Mouse (Mus musculus): ENCODE results near the gene Tmem238. TPM values are rescaled to one million over a fixed set of nuclear protein-coding genes. Genes with fewer than 3 reads are reported as not detected.

Gene Tmem238
- total and polyA plus RNA-seq, 2 experiments from 2014 or later: 14.6 to 18.2 TPM

DNA sequence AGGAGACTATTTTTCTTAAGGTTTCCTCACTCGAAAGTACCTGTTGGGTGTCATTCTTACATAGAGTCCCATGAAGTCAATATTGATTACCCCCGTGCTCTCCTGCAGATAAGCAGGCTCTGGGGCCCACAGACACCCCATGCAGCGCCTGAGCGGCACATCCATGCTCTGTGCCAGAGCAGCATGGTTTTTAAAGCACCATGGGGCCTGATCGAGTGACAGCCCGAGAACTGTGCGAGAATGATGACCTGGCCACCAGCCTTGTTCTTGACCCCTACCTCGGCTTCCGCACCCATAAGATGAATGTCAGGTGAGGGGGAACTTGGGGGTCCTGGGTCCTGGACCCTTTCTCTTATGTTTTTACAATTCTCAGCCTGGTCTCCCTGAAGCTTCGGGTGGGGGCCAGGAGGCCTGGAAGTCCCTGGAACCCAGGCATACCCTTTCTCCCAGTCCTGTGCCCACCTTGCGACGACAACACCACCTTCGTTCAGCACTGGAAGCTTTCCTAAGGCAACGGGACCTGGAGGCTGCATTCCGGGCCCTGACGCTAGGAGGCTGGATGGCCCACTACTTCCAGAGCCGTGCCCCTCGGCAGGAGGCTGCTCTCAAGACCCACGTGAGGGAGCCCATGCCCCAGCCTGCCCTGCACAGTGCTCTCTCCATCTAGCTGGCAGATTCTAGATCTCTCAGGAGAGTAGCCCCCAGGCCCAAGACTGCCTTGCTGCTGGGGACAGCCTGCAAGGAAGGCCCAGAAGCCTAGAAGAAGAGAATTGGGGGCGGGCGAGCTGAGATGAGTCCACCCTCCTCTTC lies 47.6 kb downstream of the Tmem238 start:
- H3K4me2 ChIP-seq (ENCODE audit: low read depth, low read length, poor library complexity, severe bottlenecking): peak overlapping the region; percentile 89
- no peaks in the 10 kb centered on the region for H3K9me3 ChIP-seq (ENCODE audit: low read length)
- TF ChIP-seq CTCF (IDR thresholded peaks at IDR 0.05): no peak
- DNase-seq (ENCODE audit: low spot score): no peak
- ATAC-seq (ENCODE audit: low FRiP score): no peak
- H3K36me3 ChIP-seq (ENCODE audit: insufficient read depth, low read length): peaks cover 18% of the 10 kb centered on the region
- H3K4me1 ChIP-seq (ENCODE audit: insufficient read depth, low read length): peaks cover 14% of the 10 kb centered on the region; the same call in 1 of the 2 replicates
- no peaks in the 10 kb centered on the region for H3K27me3 ChIP-seq (ENCODE audit: insufficient read depth, low read length)
- H3K4me3 ChIP-seq (ENCODE audit: low read depth, low read length): peak overlapping the region; percentile 77
- no peak overlapping the region; the same call in 1 of the 2 replicates for H3K9ac ChIP-seq (replicated peaks; ENCODE audit: low read length, poor library complexity, severe bottlenecking)
- 74% methylated on average over 21 of the region's 21 CpGs for WGBS
- H3K27ac ChIP-seq (ENCODE audit: low read depth, low read length): peak overlapping the region; percentile 93

DNA sequence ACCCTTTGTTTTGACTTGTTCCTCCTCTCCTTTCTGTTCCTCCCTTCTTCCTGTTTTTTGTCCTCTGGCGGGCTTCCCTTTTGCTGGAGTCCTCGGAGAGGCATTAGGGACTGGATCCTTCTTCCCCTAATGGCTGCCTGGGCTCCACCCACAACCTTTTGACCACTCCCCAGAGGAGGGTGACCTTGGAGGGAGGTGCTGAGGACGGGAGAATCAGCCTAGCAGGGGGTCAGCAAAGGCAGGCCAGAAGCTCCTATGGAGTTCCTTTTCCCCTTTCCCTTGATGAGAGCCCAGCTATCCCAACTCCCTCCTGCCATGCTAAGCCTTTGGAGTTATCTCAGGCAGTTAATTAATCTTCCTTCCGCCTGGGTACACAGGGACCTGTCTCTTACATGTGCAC lies 48.3 kb downstream of the Tmem238 start:
- H3K4me3 ChIP-seq (ENCODE audit: low read depth, low read length): peak overlapping the region; percentile 77
- H3K4me1 ChIP-seq (ENCODE audit: insufficient read depth, low read length): peaks cover 14% of the 10 kb centered on the region; the same call in 1 of the 2 replicates
- H3K27me3 ChIP-seq (ENCODE audit: insufficient read depth, low read length): no peaks in the 10 kb centered on the region
- ATAC-seq (ENCODE audit: low FRiP score) (no peak), DNase-seq (ENCODE audit: low spot score) (peak; percentile 44)
- H3K4me2 ChIP-seq (ENCODE audit: low read depth, low read length, poor library complexity, severe bottlenecking): peak overlapping the region; percentile 89
- H3K36me3 ChIP-seq (ENCODE audit: insufficient read depth, low read length): peaks cover 10% of the 10 kb centered on the region
- H3K9ac ChIP-seq (replicated peaks; ENCODE audit: low read length, poor library complexity, severe bottlenecking): peak overlapping the region; percentile 77; the same call in 1 of the 2 replicates
- TF ChIP-seq CTCF (IDR thresholded peaks at IDR 0.05): no peak
- H3K27ac ChIP-seq (ENCODE audit: low read depth, low read length): peak overlapping the region; percentile 93
- H3K9me3 ChIP-seq (ENCODE audit: low read length): no peaks in the 10 kb centered on the region
- 2% methylated on average over 4 of the region's 4 CpGs for WGBS

- no peaks in the 10 kb centered on the region for H3K27me3 ChIP-seq (ENCODE audit: insufficient read depth, low read length)
- H3K9ac ChIP-seq (replicated peaks; ENCODE audit: low read length, poor library complexity, severe bottlenecking): peak overlapping the region; percentile 77
- peaks cover 14% of the 10 kb centered on the region; the same call in 1 of the 2 replicates for H3K4me1 ChIP-seq (ENCODE audit: insufficient read depth, low read length)
- peak; percentile 15 for ATAC-seq (ENCODE audit: low FRiP score)
- H3K9me3 ChIP-seq (ENCODE audit: low read length): no peaks in the 10 kb centered on the region
- peak overlapping the region; percentile 89 for H3K4me2 ChIP-seq (ENCODE audit: low read depth, low read length, poor library complexity, severe bottlenecking)
- peak overlapping the region; percentile 93 for H3K27ac ChIP-seq (ENCODE audit: low read depth, low read length)
- 0% methylated on average over 12 of the region's 14 CpGs for WGBS
- H3K4me3 ChIP-seq (ENCODE audit: low read depth, low read length): peak overlapping the region; percentile 77
- DNase-seq (ENCODE audit: low spot score): peak; percentile 19
- 0 out of 2 replicates have a peak, but pooled peaks cover 3% of the 10 kb centered on the region for H3K36me3 ChIP-seq (ENCODE audit: insufficient read depth, low read length)
- TF ChIP-seq CTCF (IDR thresholded peaks at IDR 0.05): no peak
Measured at GRCm38 (mm10) chr7:4740309-4740727, 49.1 kb downstream of the Tmem238 start.

DNA sequence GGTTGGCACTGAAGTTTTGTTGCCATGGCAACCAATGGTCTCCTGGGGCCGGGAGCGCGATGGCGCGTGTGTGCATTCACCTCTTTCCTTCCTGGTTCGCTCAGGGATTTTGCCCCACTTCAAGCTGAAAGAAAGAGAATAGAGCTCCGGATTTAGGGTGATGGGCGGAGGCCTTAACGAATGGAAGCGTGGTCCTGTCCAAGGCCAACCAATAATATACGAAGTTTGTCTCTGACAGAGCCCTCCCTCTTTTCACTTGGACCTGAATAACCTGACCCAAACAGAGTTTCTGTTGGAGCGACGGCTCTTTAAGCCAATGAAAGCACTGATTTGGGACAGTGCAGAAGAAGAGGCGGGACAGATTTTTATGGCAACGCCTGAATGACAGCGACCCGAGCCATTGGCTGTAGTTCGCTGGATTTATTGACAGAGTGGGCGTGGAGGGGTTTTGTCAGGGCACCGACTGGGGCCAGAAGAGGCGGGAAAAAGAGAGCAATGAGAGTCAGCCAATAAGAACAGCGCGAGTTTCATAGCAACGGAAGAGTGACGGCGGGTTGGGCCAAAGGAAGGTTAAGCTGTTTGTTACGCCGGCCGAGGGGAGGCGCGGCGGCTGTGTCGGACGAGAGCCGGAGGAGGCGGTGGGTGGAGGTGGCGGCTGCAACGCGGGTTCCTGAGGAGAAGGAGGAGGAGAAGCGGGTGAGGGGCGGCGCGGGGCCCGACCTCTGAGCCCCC lies 49.7 kb downstream of the Tmem238 start, which contains the start of gene Kmt5c:
Gene Kmt5c, plus strand, starts transcription at position 572 of the 732 bp plus-strand sequence.
- peak within 1 kb of the TSS; percentile 77 for H3K4me3 ChIP-seq (ENCODE audit: low read depth, low read length)
- H3K27me3 ChIP-seq (ENCODE audit: insufficient read depth, low read length): no peaks in the 10 kb centered on the region
- WGBS: under 1% methylated on average over 35 of the region's 44 CpGs
- DNase-seq (ENCODE audit: low spot score) (peak; percentile 100), ATAC-seq (ENCODE audit: low FRiP score) (peak; percentile 97)
- H3K9ac ChIP-seq (replicated peaks; ENCODE audit: low read length, poor library complexity, severe bottlenecking): peak within 1 kb of the TSS; percentile 77
- peak; percentile 60 for TF ChIP-seq CTCF (IDR thresholded peaks at IDR 0.05)
- H3K9me3 ChIP-seq (ENCODE audit: low read length): no peaks in the 10 kb centered on the region
- peak within 1 kb of the TSS; percentile 89 for H3K4me2 ChIP-seq (ENCODE audit: low read depth, low read length, poor library complexity, severe bottlenecking)
- 0 out of 2 replicates have a peak, but pooled peaks cover 3% of the 10 kb centered on the region for H3K36me3 ChIP-seq (ENCODE audit: insufficient read depth, low read length)
- peaks cover 14% of the 10 kb centered on the region; the same call in 1 of the 2 replicates for H3K4me1 ChIP-seq (ENCODE audit: insufficient read depth, low read length)
- peak within 1 kb of the TSS; percentile 93 for H3K27ac ChIP-seq (ENCODE audit: low read depth, low read length)

- Histone ChIP-seq H3K9me3 (ENCODE audit: low read length) (no peaks in the 10 kb centered on the region), H3K4me3 (ENCODE audit: low read depth, low read length) (peak overlapping the region; percentile 29; the same call in 1 of the 2 replicates), H3K27ac (ENCODE audit: low read depth, low read length) (peak overlapping the region; percentile 47), H3K9ac (replicated peaks; ENCODE audit: low read length, poor library complexity, severe bottlenecking) (no peak overlapping the region), H3K36me3 (ENCODE audit: insufficient read depth, low read length) (0 out of 2 replicates have a peak, but pooled peaks cover 3% of the 10 kb centered on the region), H3K4me2 (ENCODE audit: low read depth, low read length, poor library complexity, severe bottlenecking) (peak overlapping the region; percentile 37), H3K27me3 (ENCODE audit: insufficient read depth, low read length) (no peaks in the 10 kb centered on the region), H3K4me1 (ENCODE audit: insufficient read depth, low read length) (peaks cover 14% of the 10 kb centered on the region; the same call in 1 of the 2 replicates)
- DNase-seq (ENCODE audit: low spot score): no peak
- no peak for TF ChIP-seq CTCF (IDR thresholded peaks at IDR 0.05)
- no peak for ATAC-seq (ENCODE audit: low FRiP score)
- 41% methylated on average over 10 of the region's 10 CpGs for WGBS
Measured at GRCm38 (mm10) chr7:4739041-4739543, 50.4 kb downstream of the Tmem238 start.

Other genes with a start within 250 kb of the Tmem238 start
Only the 30 nearest of the 31 such genes appear.
- 84.7 and 147 TPM in 2 replicates for gene Syt5, start 242.1 kb downstream of the Tmem238 start, total RNA-seq (2014; rRNA removed)
- gene Syt5, start 242.1 kb downstream of the Tmem238 start, polyA plus RNA-seq (2015; fragmentation: Nextera tagmentation; extraction: Ambion mirVana): 184 and 194 TPM in 2 replicates
- gene Ptprh, start 185.6 kb downstream of the Tmem238 start, total RNA-seq (2014; rRNA removed): 2.4 and 3.6 TPM in 2 replicates
- 1.1 and 1.3 TPM in 2 replicates for gene Ptprh, start 185.6 kb downstream of the Tmem238 start, polyA plus RNA-seq (2015; fragmentation: Nextera tagmentation; extraction: Ambion mirVana)
- gene Tmem86b, start 158.2 kb downstream of the Tmem238 start, total RNA-seq (2014; rRNA removed): 12.4 and 17.4 TPM in 2 replicates
- 0.76 and 1.00 TPM in 2 replicates for gene Tmem86b, start 158.2 kb downstream of the Tmem238 start, polyA plus RNA-seq (2015; fragmentation: Nextera tagmentation; extraction: Ambion mirVana)
- gene Ppp6r1, start 130.6 kb downstream of the Tmem238 start, total RNA-seq (2014; rRNA removed): 103 and 131 TPM in 2 replicates
- gene Ppp6r1, start 130.6 kb downstream of the Tmem238 start, polyA plus RNA-seq (2015; fragmentation: Nextera tagmentation; extraction: Ambion mirVana): 7.7 and 10.1 TPM in 2 replicates
- gene Hspbp1, start 104.6 kb downstream of the Tmem238 start, total RNA-seq (2014; rRNA removed): 247 TPM in 2 replicates
- gene Hspbp1, start 104.6 kb downstream of the Tmem238 start, polyA plus RNA-seq (2015; fragmentation: Nextera tagmentation; extraction: Ambion mirVana): 193 and 199 TPM in 2 replicates
- 202 and 226 TPM in 2 replicates for gene Brsk1, start 99.1 kb downstream of the Tmem238 start, total RNA-seq (2014; rRNA removed)
- 6.9 and 7.2 TPM in 2 replicates for gene Brsk1, start 99.1 kb downstream of the Tmem238 start, polyA plus RNA-seq (2015; fragmentation: Nextera tagmentation; extraction: Ambion mirVana)
- not detected in 2 replicates for gene Tmem150b, start 64.4 kb downstream of the Tmem238 start, total RNA-seq (2014; rRNA removed)
- 0.23 TPM in 1 of 2 replicates, not detected in the other for gene Tmem150b, start 64.4 kb downstream of the Tmem238 start, polyA plus RNA-seq (2015; fragmentation: Nextera tagmentation; extraction: Ambion mirVana)
- 38.9 and 48.8 TPM in 2 replicates for gene Kmt5c, start 49.5 kb downstream of the Tmem238 start, total RNA-seq (2014; rRNA removed)
- 33.1 and 35.7 TPM in 2 replicates for gene Kmt5c, start 49.5 kb downstream of the Tmem238 start, polyA plus RNA-seq (2015; fragmentation: Nextera tagmentation; extraction: Ambion mirVana)
- gene Cox6b2, start 36.6 kb downstream of the Tmem238 start, total RNA-seq (2014; rRNA removed): 6.8 and 12.1 TPM in 2 replicates
- 33.6 and 43.9 TPM in 2 replicates for gene Cox6b2, start 36.6 kb downstream of the Tmem238 start, polyA plus RNA-seq (2015; fragmentation: Nextera tagmentation; extraction: Ambion mirVana)
- gene Fam71e2, start 18.4 kb downstream of the Tmem238 start, total RNA-seq (2014; rRNA removed): not detected in 2 replicates
- not detected in 2 replicates for gene Fam71e2, start 18.4 kb downstream of the Tmem238 start, polyA plus RNA-seq (2015; fragmentation: Nextera tagmentation; extraction: Ambion mirVana)
- gene Il11, start 6.8 kb downstream of the Tmem238 start, total RNA-seq (2014; rRNA removed): 1.4 and 2.0 TPM in 2 replicates
- 1.7 and 2.5 TPM in 2 replicates for gene Il11, start 6.8 kb downstream of the Tmem238 start, polyA plus RNA-seq (2015; fragmentation: Nextera tagmentation; extraction: Ambion mirVana)
- gene Tmem190, start 6.7 kb downstream of the Tmem238 start, total RNA-seq (2014; rRNA removed): not detected in 2 replicates
- 0.39 and 0.48 TPM in 2 replicates for gene Tmem190, start 6.7 kb downstream of the Tmem238 start, polyA plus RNA-seq (2015; fragmentation: Nextera tagmentation; extraction: Ambion mirVana)
- gene Rpl28, start 3.2 kb upstream of the Tmem238 start, total RNA-seq (2014; rRNA removed): 131 and 177 TPM in 2 replicates
- gene Rpl28, start 3.2 kb upstream of the Tmem238 start, polyA plus RNA-seq (2015; fragmentation: Nextera tagmentation; extraction: Ambion mirVana): 289 TPM in 2 replicates
- gene Ube2s, start 22.9 kb upstream of the Tmem238 start, total RNA-seq (2014; rRNA removed): 264 and 276 TPM in 2 replicates
- gene Ube2s, start 22.9 kb upstream of the Tmem238 start, polyA plus RNA-seq (2015; fragmentation: Nextera tagmentation; extraction: Ambion mirVana): 207 and 210 TPM in 2 replicates
- gene Shisa7, start 55.0 kb upstream of the Tmem238 start, total RNA-seq (2014; rRNA removed): 51.4 and 68.5 TPM in 2 replicates
- gene Shisa7, start 55.0 kb upstream of the Tmem238 start, polyA plus RNA-seq (2015; fragmentation: Nextera tagmentation; extraction: Ambion mirVana): 9.3 and 10.1 TPM in 2 replicates
- 1.0 and 2.0 TPM in 2 replicates for gene Isoc2b, start 80.6 kb upstream of the Tmem238 start, total RNA-seq (2014; rRNA removed)
- gene Isoc2b, start 80.6 kb upstream of the Tmem238 start, polyA plus RNA-seq (2015; fragmentation: Nextera tagmentation; extraction: Ambion mirVana): 3.7 and 5.8 TPM in 2 replicates
- gene Isoc2a, start 87.5 kb upstream of the Tmem238 start, total RNA-seq (2014; rRNA removed): 5.8 and 7.7 TPM in 2 replicates
- gene Isoc2a, start 87.5 kb upstream of the Tmem238 start, polyA plus RNA-seq (2015; fragmentation: Nextera tagmentation; extraction: Ambion mirVana): 0.38 and 0.52 TPM in 2 replicates
- gene Gm36210, start 116.9 kb upstream of the Tmem238 start, total RNA-seq (2014; rRNA removed): 0.57 TPM in 1 of 2 replicates, not detected in the other
- 0.32 and 0.43 TPM in 2 replicates for gene Gm36210, start 116.9 kb upstream of the Tmem238 start, polyA plus RNA-seq (2015; fragmentation: Nextera tagmentation; extraction: Ambion mirVana)
- gene Zfp628, start 125.6 kb upstream of the Tmem238 start, total RNA-seq (2014; rRNA removed): 10.6 and 12.3 TPM in 2 replicates
- gene Zfp628, start 125.6 kb upstream of the Tmem238 start, polyA plus RNA-seq (2015; fragmentation: Nextera tagmentation; extraction: Ambion mirVana): 5.1 and 5.6 TPM in 2 replicates
- gene Nat14, start 132.4 kb upstream of the Tmem238 start, total RNA-seq (2014; rRNA removed): 44.8 and 49.7 TPM in 2 replicates
- gene Nat14, start 132.4 kb upstream of the Tmem238 start, polyA plus RNA-seq (2015; fragmentation: Nextera tagmentation; extraction: Ambion mirVana): 33.2 and 35.9 TPM in 2 replicates
- 1.9 and 3.4 TPM in 2 replicates for gene Ssc5d, start 136.1 kb upstream of the Tmem238 start, total RNA-seq (2014; rRNA removed)
- 1.2 and 1.6 TPM in 2 replicates for gene Ssc5d, start 136.1 kb upstream of the Tmem238 start, polyA plus RNA-seq (2015; fragmentation: Nextera tagmentation; extraction: Ambion mirVana)
- gene Sbk2, start 174.8 kb upstream of the Tmem238 start, total RNA-seq (2014; rRNA removed): 0.49 TPM in 1 of 2 replicates, not detected in the other
- gene Sbk2, start 174.8 kb upstream of the Tmem238 start, polyA plus RNA-seq (2015; fragmentation: Nextera tagmentation; extraction: Ambion mirVana): 0.20 TPM in 1 of 2 replicates, not detected in the other
- 0.49 and 1.8 TPM in 2 replicates for gene Sbk3, start 181.5 kb upstream of the Tmem238 start, total RNA-seq (2014; rRNA removed)
- gene Sbk3, start 181.5 kb upstream of the Tmem238 start, polyA plus RNA-seq (2015; fragmentation: Nextera tagmentation; extraction: Ambion mirVana): 0.45 and 0.46 TPM in 2 replicates
- 53.2 and 54.3 TPM in 2 replicates for gene Zfp579, start 206.5 kb upstream of the Tmem238 start, total RNA-seq (2014; rRNA removed)
- 43.1 and 43.3 TPM in 2 replicates for gene Zfp579, start 206.5 kb upstream of the Tmem238 start, polyA plus RNA-seq (2015; fragmentation: Nextera tagmentation; extraction: Ambion mirVana)
- 3.9 and 7.3 TPM in 2 replicates for gene Zfp524, start 224.8 kb upstream of the Tmem238 start, total RNA-seq (2014; rRNA removed)
- 2.9 and 3.5 TPM in 2 replicates for gene Zfp524, start 224.8 kb upstream of the Tmem238 start, polyA plus RNA-seq (2015; fragmentation: Nextera tagmentation; extraction: Ambion mirVana)
- 35.5 and 36.1 TPM in 2 replicates for gene Fiz1, start 225.0 kb upstream of the Tmem238 start, total RNA-seq (2014; rRNA removed)
- gene Fiz1, start 225.0 kb upstream of the Tmem238 start, polyA plus RNA-seq (2015; fragmentation: Nextera tagmentation; extraction: Ambion mirVana): 22.8 and 25.7 TPM in 2 replicates
- not detected in 2 replicates for gene Gm44973, start 225.8 kb upstream of the Tmem238 start, total RNA-seq (2014; rRNA removed)
- 1.2 and 2.6 TPM in 2 replicates for gene Gm44973, start 225.8 kb upstream of the Tmem238 start, polyA plus RNA-seq (2015; fragmentation: Nextera tagmentation; extraction: Ambion mirVana)
- 35.0 and 48.4 TPM in 2 replicates for gene Zfp865, start 230.7 kb upstream of the Tmem238 start, total RNA-seq (2014; rRNA removed)
- gene Zfp865, start 230.7 kb upstream of the Tmem238 start, polyA plus RNA-seq (2015; fragmentation: Nextera tagmentation; extraction: Ambion mirVana): 5.5 and 6.8 TPM in 2 replicates
- 65.6 and 68.8 TPM in 2 replicates for gene Ccdc106, start 230.9 kb upstream of the Tmem238 start, total RNA-seq (2014; rRNA removed)
- gene Ccdc106, start 230.9 kb upstream of the Tmem238 start, polyA plus RNA-seq (2015; fragmentation: Nextera tagmentation; extraction: Ambion mirVana): 75.4 and 77.3 TPM in 2 replicates
- gene 4632433K11Rik, start 244.5 kb upstream of the Tmem238 start, total RNA-seq (2014; rRNA removed): not detected in 2 replicates
- not detected in 2 replicates for gene 4632433K11Rik, start 244.5 kb upstream of the Tmem238 start, polyA plus RNA-seq (2015; fragmentation: Nextera tagmentation; extraction: Ambion mirVana)